Mouse (Mus musculus) neural tube, embryonic 14.5 days (tissue): ENCODE results near the gene Rap1gap. TPM values are rescaled to one million over a fixed set of nuclear protein-coding genes. Genes with fewer than 3 reads are reported as not detected.

Experiments used
- ATAC-seq: fragments of 200-750 bp; cut with Nextera tagmentation; 2 replicates; pipeline ENCODE4 v1.8.0; 2017; ENCODE audit warnings: low read depth, mild to moderate bottlenecking, moderate TSS enrichment, moderate library complexity
- H3K27ac ChIP-seq: fragments of 300-500 bp; sonication (generic); 2 replicates; pipeline ENCODE4 v1.5.1; 2014; ENCODE audit warnings: low read depth, mild to moderate bottlenecking, control low read depth, low read length, moderate library complexity, mixed read lengths
- H3K27me3 ChIP-seq: fragments of 300-500 bp; sonication (generic); 2 replicates; pipeline ENCODE4 v1.6.1; 2014; ENCODE audit warnings: low read length; ENCODE audit not compliant: control insufficient read depth, insufficient read depth
- H3K36me3 ChIP-seq: fragments of 300-500 bp; sonication (generic); 2 replicates; pipeline ENCODE4 v1.6.1; 2014; ENCODE audit warnings: low read length, mixed read lengths; ENCODE audit not compliant: control insufficient read depth, insufficient read depth
- H3K4me1 ChIP-seq: fragments of 300-500 bp; sonication (generic); 2 replicates; pipeline ENCODE4 v1.6.1; 2014; ENCODE audit warnings: low read length; ENCODE audit not compliant: control insufficient read depth, insufficient read depth
- H3K4me2 ChIP-seq: fragments of 300-500 bp; sonication (generic); 2 replicates; pipeline ENCODE4 v1.6.1; 2014; ENCODE audit warnings: mild to moderate bottlenecking, low read depth, low read length, control low read depth
- H3K4me3 ChIP-seq: fragments of 300-500 bp; sonication (generic); 2 replicates; pipeline ENCODE4 v1.5.1; 2014; ENCODE audit warnings: low read depth, low read length, control low read depth, mixed read lengths
- H3K9ac ChIP-seq: fragments of 300-500 bp; sonication (generic); replicated peaks from 2 replicates; pipeline ENCODE4 v1.6.1; 2014; ENCODE audit warnings: low read depth, mild to moderate bottlenecking, control low read depth, low read length, mixed read lengths
- H3K9me3 ChIP-seq: fragments of 300-500 bp; sonication (generic); 2 replicates; pipeline ENCODE4 v1.6.1; 2016; ENCODE audit warnings: low read length; ENCODE audit not compliant: control insufficient read depth
- WGBS: fragments of 180-500 bp; shearing (Covaris S2); extraction: QIAGEN DNeasy Blood & Tissue Kit; methylation state at CpG from one replicate; pipeline ENCODE4 v1.1.7; 2014; 5-methylcytosine and 5-hydroxymethylcytosine counted together
- polyA plus RNA-seq: library from polyadenylated mRNA; unstranded; fragments of >200 nt; fragmentation: Nextera tagmentation; extraction: Ambion mirVana; gene quantifications from 2 replicates; pipeline ENCODE4 v1.2.1, GENCODE M21; 2014

Rap1gap gene
- polyA plus RNA-seq, 1 experiment from 2014 or later: 77.6 TPM

GRCm38 (mm10) chr4:137772438-137773056, 108.0 kb downstream of the Rap1gap start:
- Histone ChIP-seq H3K4me2 (no peak overlapping the region), H3K4me1 (0 out of 2 replicates have a peak, but pooled peaks cover 5% of the 10 kb centered on the region), H3K9me3 (no peaks in the 10 kb centered on the region), H3K27ac (no peak overlapping the region), H3K27me3 (no peaks in the 10 kb centered on the region), H3K36me3 (no peaks in the 10 kb centered on the region), H3K9ac (no peak overlapping the region), H3K4me3 (no peak overlapping the region)
- WGBS: 84% methylated on average over 16 of the region's 16 CpGs
- no peak for ATAC-seq

DNA sequence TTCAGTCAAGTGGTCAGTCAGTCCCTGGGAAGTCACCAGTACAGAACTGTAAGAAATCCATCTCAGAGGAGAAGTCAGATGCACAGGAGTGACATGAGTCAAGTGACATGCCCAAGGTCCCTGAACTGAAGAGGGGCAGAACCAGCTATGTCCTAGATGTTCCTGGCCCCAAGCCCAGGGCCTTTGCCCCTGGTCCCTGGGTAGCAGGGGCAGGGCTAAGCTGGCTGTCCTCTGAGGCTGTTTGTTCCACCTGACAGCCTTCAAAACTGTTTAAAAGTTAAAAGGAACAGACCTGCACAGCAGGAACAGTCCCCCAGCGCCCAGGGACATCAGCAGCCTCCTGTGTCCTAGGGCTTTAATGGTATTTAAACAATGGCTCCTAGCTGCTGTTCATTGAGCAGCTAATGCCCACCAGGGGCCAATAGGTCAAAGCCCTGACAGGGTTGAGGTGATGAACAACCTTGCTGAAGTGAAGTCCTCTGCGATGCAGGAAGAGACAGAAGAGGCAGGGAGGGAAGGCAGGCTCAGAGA, 108.9 kb downstream of the Rap1gap start:
- Histone ChIP-seq H3K9me3 (no peaks in the 10 kb centered on the region), H3K4me1 (0 out of 2 replicates have a peak, but pooled peaks cover 5% of the 10 kb centered on the region), H3K27ac (no peak overlapping the region), H3K36me3 (no peaks in the 10 kb centered on the region), H3K4me3 (no peak overlapping the region), H3K27me3 (no peaks in the 10 kb centered on the region), H3K9ac (no peak overlapping the region), H3K4me2 (no peak overlapping the region)
- 7% methylated on average over 2 of the region's 2 CpGs for WGBS
- no peak for ATAC-seq

DNA sequence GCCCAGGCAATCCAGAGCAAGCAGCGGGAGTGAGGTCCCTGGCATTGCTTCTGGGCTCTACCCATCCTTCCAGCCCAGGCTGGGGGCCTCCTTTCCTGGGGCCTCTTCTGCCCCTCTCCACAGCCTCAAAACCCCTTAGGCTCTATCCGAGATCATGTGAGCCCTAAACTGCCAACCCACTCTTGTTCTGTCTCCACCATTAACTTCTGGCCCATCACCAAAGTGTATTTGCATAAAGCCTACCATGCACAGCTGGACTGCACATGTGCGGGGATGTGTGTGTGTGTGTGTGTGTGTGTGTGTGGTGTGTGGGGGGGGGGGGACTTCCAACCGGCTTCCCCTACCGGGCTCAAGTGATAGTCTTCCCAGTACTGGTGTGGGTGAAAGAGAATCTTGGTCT, 109.5 kb downstream of the Rap1gap start:
- Histone ChIP-seq H3K9me3 (no peaks in the 10 kb centered on the region), H3K27me3 (no peaks in the 10 kb centered on the region), H3K4me1 (0 out of 2 replicates have a peak, but pooled peaks cover 5% of the 10 kb centered on the region), H3K4me2 (no peak overlapping the region), H3K36me3 (no peaks in the 10 kb centered on the region), H3K9ac (no peak overlapping the region), H3K27ac (no peak overlapping the region), H3K4me3 (no peak overlapping the region)
- peak; percentile 28; the same call in 1 of the 2 replicates for ATAC-seq
- 37% methylated on average over 5 of the region's 5 CpGs for WGBS

DNA sequence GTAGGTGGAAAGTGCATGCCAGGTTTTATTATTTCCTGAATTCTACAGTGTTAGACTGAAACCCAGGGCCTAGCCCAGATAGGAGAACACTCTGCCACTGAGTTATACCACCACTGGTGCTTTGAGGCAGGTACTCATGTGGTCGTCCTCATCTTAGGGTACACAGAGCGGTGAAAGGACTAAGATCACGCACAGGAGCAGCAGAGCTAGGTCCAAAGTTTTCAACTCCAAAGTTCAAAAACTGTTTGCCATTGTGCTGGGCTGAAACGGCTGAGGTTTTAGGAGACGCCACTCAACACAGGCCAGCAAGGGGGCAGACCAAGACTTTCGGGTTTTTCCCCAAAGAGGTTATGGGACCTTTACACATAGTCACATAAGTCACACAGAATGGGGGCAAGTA, 110.0 kb downstream of the Rap1gap start:
- 0 out of 2 replicates have a peak, but pooled peaks cover 5% of the 10 kb centered on the region for H3K4me1 ChIP-seq
- H3K36me3 ChIP-seq: no peaks in the 10 kb centered on the region
- no peak overlapping the region for H3K4me3 ChIP-seq
- H3K27me3 ChIP-seq: no peaks in the 10 kb centered on the region
- H3K9me3 ChIP-seq: no peaks in the 10 kb centered on the region
- ATAC-seq: no peak
- no peak overlapping the region for H3K9ac ChIP-seq
- no peak overlapping the region for H3K4me2 ChIP-seq
- H3K27ac ChIP-seq: no peak overlapping the region
- WGBS: 81% methylated on average over 6 of the region's 6 CpGs

- Histone ChIP-seq H3K4me1 (0 out of 2 replicates have a peak, but pooled peaks cover 5% of the 10 kb centered on the region), H3K4me2 (no peak overlapping the region), H3K36me3 (no peaks in the 10 kb centered on the region), H3K27ac (no peak overlapping the region), H3K9me3 (no peaks in the 10 kb centered on the region), H3K4me3 (no peak overlapping the region), H3K9ac (no peak overlapping the region), H3K27me3 (no peaks in the 10 kb centered on the region)
- WGBS: 83% methylated on average over 4 of the region's 4 CpGs
- ATAC-seq: no peak
Observed at GRCm38 (mm10) chr4:137777866-137778265, 113.3 kb downstream of the Rap1gap start.

- H3K4me2 ChIP-seq: no peak overlapping the region
- no peak overlapping the region for H3K9ac ChIP-seq
- H3K27ac ChIP-seq: no peak overlapping the region
- no peak overlapping the region for H3K4me3 ChIP-seq
- no peaks in the 10 kb centered on the region for H3K9me3 ChIP-seq
- H3K4me1 ChIP-seq: 0 out of 2 replicates have a peak, but pooled peaks cover 4% of the 10 kb centered on the region
- WGBS: 71% methylated on average over 17 of the region's 17 CpGs
- H3K27me3 ChIP-seq: no peaks in the 10 kb centered on the region
- ATAC-seq: no peak
- no peaks in the 10 kb centered on the region for H3K36me3 ChIP-seq
Observed at GRCm38 (mm10) chr4:137778397-137779184, 114.1 kb downstream of the Rap1gap start.

Other genes starting within 250 kb of the Rap1gap start
- gene Cela3b, start 234.2 kb upstream of the Rap1gap start, polyA plus RNA-seq: not detected in 2 replicates
- not detected in 2 replicates for gene 1700013G24Rik, start 211.4 kb upstream of the Rap1gap start, polyA plus RNA-seq
- 2.7 and 10.8 TPM in 2 replicates for gene Hspg2, start 196.0 kb upstream of the Rap1gap start, polyA plus RNA-seq
- not detected in 2 replicates for gene Ldlrad2, start 90.2 kb upstream of the Rap1gap start, polyA plus RNA-seq
- gene Usp48, start 71.0 kb upstream of the Rap1gap start, polyA plus RNA-seq: 75.7 and 81.9 TPM in 2 replicates
- gene Alpl, start 131.7 kb downstream of the Rap1gap start, polyA plus RNA-seq: 8.5 and 9.5 TPM in 2 replicates
- gene Ece1, start 197.5 kb downstream of the Rap1gap start, polyA plus RNA-seq: 24.9 and 31.3 TPM in 2 replicates